Mouse (Mus musculus) embryo, embryonic 9.5 days (tissue): ENCODE data around the gene Cd99l2.
A peak's percentile ranks its signal among the peaks of the same experiment; 100 is the strongest.
"Not testable (repeated sequence)": the region's sequence is repeated elsewhere in the genome, so short reads cannot be mapped to it uniquely, and the experiment has no call there.

Experiments used
- DNase-seq: peaks from one replicate; pipeline ENCODE4 v3.0.0-alpha.2; 2017; ENCODE audit errors: extremely low spot score

The Cd99l2 gene

DNA sequence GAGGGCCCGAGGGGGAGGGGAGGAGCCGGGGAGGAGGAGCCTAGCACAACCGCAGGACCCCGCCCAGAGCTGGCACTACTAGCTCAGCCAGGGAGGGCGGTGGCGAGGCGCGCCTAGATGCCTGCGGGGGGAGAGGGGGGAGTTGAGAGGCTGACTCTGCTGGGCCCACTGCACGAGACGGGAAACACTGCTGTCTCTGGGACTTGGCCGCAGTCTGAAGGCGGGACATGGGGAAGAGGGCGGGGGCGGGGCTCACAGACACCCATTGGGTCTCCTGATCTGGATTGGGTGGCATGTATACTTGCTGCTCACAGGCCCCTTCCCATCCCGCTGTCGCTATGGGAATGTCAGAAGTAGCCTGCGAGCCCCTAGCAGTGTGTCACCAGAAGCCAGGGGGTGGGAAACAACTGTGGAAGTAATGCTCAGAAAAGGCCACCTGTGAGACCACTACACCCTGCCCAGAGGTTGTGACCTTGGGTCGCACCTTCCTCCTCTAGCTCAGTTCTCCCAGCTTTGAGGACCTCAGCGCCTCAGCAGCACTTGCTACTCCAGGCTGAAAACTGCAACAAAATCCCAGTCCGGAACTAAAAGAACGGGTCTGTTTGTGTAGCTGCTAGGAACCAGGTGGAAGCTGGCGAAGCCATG is at the start of gene Cd99l2:
Gene Cd99l2, minus strand, starts transcription at position 216 of the 645 bp plus-strand sequence.
- DNase-seq, result peak; percentile 86

DNA sequence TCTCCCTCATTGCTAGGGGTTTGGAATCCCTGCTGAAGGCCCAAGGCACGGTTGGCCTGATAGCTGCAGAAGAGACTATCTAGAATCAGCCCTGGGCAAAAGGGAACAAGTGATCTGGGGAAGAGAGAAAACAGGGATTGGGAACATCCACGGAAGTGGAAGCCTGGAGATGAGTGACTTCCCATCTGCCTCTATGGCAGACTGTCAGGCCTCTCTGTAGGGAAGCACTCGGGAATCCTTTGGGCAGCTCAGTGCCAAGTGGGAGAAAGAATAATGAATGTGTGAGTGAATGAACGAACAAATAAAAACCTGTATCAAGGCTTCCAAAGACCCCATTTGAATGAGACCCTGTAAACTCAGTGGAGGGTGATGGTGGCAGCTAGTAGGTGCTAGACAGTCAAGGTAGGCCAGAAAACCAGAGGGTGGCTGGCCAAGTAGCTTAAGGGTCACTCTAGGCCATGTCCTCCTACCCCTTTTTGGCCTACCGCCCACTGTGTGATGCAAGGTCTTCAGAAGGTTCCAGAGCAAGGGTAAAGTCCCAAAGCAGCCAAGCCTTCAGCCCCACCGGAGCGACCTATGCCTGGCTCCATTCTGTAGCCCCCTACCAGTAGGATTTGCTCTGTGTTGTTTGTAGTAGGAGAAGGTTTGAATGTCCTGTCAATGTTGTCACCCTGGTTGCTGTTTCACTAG is 48.3 kb upstream of the Cd99l2 start:
- DNase-seq, result no peak

- no peak for DNase-seq
These were observed 45.1 kb upstream of the Cd99l2 start for GRCm38 (mm10) chrX:71537791-71538190.

DNA sequence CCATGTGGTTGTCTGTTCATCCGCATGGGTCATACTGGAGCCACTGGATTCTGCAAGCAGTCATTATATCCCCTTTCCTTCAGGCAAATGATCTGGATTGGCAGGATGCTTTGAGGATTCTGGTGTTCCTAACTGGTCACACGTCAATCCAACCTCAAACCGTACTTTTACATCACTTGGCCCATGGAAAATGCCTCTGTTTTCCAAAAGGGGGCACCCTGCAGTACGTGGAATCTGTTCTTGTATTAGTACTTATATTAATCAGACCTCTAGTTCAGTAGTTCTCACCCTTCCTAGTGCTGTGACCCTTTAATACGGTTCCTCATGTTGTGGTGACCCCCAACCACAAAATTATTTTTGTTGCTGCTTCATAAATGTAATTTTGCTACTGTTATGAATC is 41.5 kb upstream of the Cd99l2 start:
- no peak for DNase-seq

- no peak for DNase-seq
These were observed 40.0 kb upstream of the Cd99l2 start for GRCm38 (mm10) chrX:71532635-71533034.

GRCm38 (mm10) chrX:71528646-71529045 is 36.0 kb upstream of the Cd99l2 start:
- DNase-seq, result no peak

DNA sequence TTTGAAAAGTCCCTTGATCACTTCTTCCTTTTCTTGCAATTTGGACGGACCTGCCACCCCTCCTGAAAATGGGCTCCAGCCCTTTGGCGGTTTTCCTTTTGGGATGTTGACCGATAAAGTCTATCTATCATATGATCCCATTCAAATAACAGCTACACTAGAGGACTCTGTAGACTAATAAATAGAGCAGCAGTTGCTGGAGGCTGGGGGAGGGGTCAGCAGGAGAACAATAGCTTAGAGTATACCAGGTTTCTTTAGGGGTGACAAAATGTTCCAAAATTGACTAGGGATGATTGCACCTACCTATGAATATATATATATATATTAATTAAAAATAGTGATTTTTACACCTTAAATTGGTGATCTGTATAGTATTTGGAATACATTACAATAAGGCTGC is 35.5 kb upstream of the Cd99l2 start:
- DNase-seq, result no peak

DNA sequence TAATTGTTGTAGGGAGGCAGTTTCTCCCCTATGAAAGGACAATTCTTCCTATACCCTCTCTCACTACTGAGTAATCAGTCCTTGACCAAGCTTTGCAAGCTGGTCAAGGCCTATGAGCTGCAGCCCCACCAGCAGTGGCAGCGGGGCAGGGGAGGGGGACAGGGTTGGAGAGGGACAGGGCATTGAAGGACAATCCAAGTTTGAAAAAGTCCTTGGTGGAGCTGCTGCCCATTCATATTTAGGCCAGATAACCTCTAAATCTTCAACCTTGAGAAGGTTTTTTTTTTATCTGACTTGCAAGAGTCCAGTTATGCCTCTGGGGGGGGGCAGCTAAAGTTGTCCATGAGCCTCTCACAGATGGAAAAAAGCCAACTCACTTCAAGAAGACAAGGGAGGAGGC is 34.8 kb upstream of the Cd99l2 start:
- DNase-seq, result no peak

GRCm38 (mm10) chrX:71525593-71526299 is 33.1 kb upstream of the Cd99l2 start:
- no peak for DNase-seq

- no peak for DNase-seq
These were observed 31.7 kb upstream of the Cd99l2 start for GRCm38 (mm10) chrX:71524310-71524709.

- DNase-seq, result no peak
These were observed 30.2 kb upstream of the Cd99l2 start for GRCm38 (mm10) chrX:71522889-71523288.

GRCm38 (mm10) chrX:71519252-71519651 is 26.6 kb upstream of the Cd99l2 start:
- no peak for DNase-seq

GRCm38 (mm10) chrX:71506591-71506990 is 13.9 kb upstream of the Cd99l2 start:
- DNase-seq, result not testable (repeated sequence)

DNA sequence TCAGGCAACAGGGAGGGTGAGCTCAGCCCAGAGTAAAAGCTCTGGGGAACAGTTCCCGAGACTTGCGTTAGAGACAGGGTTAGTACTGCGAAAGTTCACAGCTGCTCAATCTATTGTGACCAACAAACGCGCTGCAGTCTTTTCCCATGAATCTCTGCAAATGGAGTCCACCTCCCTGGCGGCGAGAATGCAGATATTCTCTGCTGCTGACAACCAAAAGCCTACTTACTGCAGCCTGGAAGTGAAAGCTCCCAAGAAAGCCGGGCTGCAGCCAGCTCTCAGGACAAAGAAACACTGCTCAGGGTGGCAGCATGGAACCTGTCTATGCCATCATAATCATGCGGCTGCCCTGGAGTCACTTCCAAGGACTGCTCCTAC is 619 bp upstream of the Cd99l2 start:
- DNase-seq, result peak; percentile 34

DNA sequence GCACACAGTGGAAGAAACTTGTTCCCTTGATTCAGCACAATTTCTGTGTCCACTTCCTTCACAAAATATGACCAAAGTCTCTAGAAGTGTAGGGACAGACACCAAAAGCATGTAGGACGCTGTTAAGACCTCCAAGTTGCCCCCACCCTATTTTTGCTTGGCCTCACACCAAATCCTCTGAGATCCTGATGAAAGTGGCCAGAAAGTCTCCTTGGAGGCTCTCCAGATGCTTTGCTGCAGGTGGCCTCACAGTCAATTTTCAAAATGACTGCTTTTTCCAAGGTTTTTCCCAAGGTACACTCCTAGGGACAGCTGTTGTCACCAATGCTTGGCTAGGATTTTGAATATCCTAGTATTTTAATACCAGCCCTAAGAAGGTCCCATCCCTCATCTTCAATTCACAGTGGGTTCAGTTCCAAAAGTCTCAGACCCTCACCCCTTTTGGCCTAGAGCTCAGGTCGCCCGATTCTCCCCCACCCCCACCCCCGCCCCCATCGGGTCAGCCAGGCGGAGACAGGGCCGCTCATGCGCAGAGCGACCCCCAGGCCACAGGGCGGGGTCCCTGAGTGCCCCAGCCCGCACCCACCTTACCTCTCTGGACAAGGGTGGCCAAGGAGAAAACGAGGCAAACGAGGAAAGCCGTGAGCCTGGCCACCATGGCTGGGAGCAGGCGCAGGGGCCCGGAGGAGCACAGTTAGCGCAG is 567 bp downstream of the Cd99l2 start:
- no peak for DNase-seq

DNA sequence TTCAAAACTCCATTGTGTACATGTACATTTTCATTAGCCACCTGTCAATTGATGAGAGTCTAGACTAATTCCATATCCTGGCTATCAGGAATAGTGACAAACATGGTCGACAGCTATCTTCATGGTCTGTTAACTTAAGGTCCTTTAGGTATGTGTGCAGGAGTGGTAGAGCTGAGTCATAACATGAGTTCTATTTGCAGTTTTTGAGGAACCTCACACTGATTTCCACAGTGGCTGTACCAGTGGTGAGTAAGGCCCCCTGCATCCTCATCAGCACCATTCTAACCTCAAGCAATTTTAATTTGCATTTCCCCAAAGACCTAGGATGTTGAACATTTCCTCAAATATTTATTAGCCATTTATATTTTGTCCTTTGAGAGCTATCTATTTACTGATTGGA is 3.3 kb downstream of the Cd99l2 start:
- no peak for DNase-seq

GRCm38 (mm10) chrX:71482244-71482643 is 10.4 kb downstream of the Cd99l2 start:
- no peak for DNase-seq

DNA sequence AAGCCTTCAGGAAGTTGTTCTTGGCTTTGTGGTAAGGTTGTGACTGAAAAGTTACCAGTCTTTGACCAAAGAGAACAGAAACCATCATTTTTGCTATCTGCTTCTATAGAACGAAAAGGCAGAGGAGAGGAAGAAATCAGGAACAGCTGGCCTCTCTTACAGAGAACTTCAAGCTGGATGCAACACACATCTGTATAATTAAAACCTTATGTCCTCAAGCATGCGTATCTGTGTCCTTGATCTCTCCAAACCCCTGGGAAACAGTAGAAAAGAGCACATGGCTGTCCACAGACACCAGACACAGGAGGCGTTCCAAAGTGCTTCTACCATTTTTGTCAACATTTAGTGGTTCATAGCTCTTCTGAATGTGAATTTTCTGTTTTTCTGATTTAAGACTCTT is 16.7 kb downstream of the Cd99l2 start:
- no peak for DNase-seq

- no peak for DNase-seq
These were observed 17.2 kb downstream of the Cd99l2 start for GRCm38 (mm10) chrX:71475497-71475896.

- DNase-seq, result no peak
These were observed 17.6 kb downstream of the Cd99l2 start for GRCm38 (mm10) chrX:71475084-71475483.

DNA sequence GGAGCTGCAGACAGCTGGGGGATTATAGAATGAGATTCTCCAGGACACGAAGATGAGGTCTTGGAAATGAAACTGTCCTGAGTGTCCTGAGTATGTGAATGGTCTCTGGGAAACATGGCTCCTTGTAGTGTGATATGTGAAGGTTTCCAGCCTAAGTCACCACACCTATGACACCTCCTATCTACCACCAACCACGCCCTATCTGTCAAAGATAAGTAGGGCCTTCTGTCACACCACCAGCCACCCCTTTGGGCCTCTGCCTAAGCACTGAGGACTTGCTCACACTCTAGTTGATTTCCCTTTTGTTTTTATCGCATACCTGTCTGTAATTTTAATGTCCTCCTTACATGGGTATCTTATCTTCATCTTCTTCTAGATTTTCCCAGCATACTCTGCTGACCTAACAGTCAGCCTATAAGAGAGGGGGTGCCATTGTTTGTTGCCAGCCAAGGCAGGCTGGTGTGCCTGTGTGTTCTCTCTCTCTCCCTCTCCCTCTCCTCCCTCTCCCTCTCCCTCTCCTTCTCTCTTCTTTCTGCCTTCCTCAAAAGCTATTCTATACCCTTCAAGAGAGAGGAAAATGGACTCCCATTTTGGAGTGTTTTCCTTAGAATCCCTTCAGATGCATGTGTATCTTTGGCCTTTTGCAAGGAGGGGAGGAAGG is 18.2 kb downstream of the Cd99l2 start:
- no peak for DNase-seq
